Mouse (Mus musculus) mouse embryonic stem cell (cell line): ENCODE data around the gene Itga2b.

ENCODE experiments used
- in situ Hi-C, 2 experiments: fragments of 300-500 bp; cut with MboI; formaldehyde crosslinking; loops; 1 replicate in 1 of 2; 3 replicates in 1 of 2; pipeline ENCODE4 v1.14.3; 2019 to 2020; ENCODE audit warnings: low sequenced_read_pairs in 2 of 2, low pct_unique_long_range_greater_than_20kb in 1 of 2, mixed read lengths in 1 of 2; ENCODE audit not compliant: unreplicated experiment in 1 of 2

Gene Itga2b

DNA sequence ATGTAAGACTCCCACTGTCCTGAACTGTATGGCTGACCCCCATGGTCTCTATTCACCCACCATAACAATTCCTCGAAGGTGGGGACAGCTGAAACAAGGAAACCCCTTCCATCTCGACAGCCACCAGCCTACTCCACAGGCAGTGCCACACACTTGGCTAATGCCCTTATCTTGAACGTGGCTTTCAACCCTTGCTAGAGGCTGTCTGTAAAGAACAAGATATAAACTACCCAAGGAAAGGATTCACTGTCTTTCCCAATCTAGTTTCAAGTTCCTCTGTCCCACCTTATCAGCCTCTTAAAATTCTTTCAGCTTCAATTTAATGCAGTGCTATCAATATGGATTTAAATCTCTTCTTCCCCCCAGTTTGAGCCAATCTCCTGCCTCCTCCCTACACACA is 40.4 kb downstream of the Itga2b start:
- in situ Hi-C loops: no loop called here

DNA sequence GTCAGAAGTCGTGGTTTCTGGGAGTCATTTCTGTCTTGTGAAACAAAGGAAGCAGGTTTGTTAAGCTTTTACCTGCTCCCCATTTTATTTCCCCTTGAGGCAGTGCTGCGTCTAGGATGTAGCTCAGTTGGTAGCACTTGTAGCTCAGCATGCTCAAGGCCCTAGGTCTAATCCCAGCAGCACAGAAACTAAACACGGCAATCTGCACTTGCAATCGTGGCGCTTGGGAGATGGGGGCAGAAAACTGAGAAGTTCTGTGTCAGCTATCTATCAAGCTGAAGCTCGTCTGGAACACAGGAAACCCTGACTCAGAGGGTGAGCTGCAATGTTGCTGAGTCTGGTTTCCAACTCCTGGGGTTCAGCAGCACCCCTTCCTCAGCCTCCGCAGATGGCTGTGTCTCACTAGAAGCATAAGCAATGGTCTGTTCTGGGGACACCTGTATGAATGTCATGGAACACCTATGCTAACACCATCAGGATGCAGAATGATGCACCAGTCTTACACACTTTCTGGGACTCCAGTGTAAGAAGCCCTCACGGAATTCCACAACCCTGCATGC is 40.9 kb downstream of the Itga2b start:
- in situ Hi-C loops: no loop called here

DNA sequence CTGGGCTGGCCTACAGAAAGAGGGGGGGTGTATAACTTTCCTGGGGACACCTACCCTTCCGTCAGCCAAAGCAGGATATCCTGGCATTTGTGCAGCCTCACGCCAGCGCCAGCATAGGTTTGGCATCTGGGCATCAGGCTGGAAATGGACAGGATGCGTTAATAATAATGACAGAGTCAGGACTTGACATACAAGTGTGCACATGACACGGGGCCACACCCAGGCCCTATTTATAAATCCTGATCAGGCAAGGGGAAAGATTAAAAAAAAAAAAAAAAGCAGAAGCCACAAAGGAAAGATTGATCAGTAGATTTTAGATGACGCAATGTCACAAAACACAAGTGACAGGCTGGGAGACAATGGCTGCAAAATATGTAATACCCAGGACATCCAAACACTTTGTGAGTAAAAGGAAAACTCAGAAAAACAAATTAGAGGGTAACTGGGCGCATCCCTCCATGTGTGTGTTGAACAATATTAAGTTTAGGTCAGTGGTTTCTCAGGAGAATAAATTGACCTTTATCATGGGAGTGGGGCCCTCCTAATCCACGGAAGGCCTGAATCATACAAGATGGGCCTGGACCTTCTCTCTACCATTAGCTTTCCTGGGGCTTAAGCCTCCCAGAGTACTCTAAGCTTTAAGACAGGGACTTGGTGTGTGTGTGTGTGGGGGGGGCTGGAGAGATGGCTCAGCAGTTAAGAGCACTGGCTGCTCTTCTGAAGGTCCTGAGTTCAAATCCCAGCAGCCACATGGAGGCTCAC is 44.2 kb downstream of the Itga2b start:
- in situ Hi-C loops: no loop called here

DNA sequence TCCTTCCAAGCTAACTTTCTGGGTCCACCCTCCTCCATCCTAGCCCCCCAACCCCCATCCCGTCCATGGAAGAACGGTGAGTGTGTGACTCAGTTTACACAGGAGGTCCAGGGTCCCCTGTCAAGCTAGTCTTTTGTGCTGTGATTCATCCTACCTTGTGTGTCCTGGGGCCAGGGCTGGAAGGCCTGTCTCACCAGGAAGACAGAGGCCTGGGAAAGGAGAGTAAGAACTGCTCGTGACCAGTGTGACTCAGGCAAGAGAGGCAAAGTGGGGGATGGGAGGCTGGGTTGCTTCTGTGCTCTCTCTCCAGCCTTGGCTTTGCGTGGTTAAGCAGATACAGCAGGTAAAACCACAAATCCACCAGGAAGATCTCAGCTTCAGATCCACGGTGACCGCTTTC is 45.3 kb downstream of the Itga2b start:
- in situ Hi-C loops: no loop called here

DNA sequence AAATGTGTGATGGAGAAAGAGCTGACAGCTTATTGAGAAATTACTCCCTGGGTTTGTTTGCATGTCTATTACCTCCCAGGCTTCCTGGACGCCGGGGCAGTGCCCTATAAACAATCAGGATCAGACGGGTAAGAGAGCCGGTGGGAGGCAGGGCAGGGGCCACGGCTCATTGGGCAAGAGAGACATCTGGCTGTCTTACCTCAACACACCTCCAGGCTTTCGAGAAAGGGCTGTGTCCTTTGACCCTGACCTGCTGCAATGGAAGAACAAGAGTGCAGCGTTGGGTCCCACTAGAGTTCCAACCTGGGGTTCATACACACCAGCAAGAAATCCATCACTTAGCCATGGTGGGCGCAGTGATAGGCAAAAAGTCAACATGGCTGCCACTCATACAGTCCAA is 48.4 kb downstream of the Itga2b start:
- in situ Hi-C loops: no loop called here

DNA sequence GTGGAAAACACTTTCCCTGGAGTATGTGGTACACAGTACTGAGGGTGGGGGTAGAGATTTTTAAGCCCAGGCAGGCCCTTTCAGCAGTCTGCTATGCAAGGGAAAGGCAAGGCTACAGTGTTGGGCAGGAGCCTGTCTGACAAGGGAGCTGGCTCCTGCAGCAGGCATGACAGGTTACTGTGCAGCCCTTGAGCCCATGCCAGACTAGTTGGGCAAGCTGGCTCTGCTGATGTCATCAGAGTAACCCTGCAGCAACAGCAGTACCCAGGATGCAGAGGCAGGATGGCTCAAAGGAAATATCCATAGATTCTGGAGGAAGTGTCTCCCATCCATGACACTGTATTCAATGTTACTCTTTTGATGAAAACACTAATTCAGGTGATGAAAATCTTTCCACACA is 51.0 kb downstream of the Itga2b start:
- in situ Hi-C loops: no loop called here

DNA sequence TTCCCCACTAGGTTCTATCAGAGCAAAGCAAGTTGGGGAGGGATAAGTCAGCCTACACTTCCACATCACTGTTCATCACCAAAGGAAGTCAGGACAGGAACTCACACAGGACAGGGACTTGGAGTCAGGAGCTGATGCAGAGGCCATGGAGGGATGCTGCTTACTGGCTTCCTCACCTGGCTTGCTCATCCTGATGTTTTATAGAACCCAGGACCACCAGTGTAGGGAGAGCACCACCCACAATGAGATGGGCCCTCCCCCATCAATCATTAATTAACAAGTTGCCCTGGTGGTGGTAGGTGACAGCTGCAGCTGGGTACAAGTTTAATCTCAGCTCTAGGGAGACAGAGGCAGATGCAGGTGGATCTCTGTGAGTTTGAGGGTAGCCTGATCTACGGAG is 52.8 kb downstream of the Itga2b start:
- in situ Hi-C loops: no loop called here

DNA sequence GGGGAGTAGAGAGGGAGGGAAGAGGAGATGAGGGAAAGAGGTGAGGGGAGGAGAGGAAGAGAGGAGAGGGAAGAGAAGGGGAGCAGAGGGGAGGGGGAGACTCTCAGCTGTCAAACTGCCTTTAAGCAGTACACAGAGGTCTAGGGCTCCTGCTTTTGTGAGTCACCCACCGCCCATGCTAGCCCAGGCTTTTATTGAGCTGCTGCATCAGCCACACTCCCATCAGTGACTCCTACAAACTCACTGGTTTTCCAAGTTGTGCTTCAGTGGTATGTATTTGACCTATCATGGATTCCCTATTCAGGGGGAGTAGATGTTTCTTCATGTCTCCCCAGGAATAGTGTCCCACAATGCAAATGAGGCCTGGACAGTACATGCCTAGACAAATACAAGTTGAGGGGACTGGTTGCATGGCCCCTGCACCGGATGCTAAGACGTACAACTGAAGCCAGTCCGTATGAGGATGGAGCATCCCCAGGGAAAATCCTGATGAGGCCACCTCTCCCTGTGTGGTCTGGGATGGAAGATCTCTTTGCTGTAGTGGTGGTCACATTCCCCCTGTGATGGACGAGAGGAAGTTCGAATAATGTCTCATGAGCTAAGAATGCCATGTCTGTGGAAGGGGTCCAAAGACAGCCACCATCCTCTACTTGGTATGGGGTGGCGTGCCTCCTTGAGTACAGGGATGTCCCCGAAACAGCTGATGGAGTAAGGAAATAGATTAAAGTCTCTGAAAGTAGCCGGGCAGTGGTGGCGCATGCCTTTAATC is 54.7 kb downstream of the Itga2b start:
- in situ Hi-C loops: no loop called here

DNA sequence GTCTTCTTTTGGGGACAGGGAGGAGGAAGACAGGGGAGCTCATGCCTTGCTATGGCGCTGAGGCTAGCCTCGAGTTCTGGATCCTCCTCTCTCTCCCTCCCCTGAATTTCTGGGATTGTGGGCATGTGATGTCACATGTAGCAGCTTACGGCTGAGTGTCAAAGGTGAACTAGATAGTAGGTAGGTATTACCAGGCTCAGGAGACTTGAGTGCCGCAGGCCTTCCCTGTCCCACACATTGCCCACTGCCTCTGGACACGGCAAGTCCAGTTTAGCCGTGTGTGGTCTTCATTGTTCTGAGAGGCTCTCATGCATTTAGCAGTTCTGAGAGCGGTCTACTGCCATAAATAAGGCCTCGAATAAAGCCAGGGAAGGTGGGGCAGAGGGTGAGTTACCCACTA is 56.9 kb downstream of the Itga2b start:
- in situ Hi-C loops: loop anchor here (5.0 kb wide), 2 partner anchors 111 to 121 kb away; no protein-coding TSS in a partner anchor

DNA sequence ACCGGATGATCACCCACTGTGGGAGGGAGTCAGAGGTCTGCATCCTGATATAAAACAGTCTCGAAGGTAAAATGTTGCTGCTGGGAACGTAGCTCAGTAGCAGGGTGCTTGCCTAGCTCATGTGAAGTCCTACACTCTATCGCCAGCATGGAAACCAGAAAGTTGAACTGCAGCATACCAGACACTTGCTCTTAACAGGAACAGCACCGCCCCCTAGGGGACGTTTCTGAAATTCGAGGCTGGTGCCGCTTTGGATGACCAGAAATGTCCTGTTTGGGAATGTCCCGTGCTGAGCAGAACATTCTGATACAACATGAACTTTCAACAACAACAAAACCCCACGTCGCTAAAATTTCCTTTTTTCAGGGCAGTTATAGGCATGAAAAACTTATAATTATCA is 58.2 kb downstream of the Itga2b start:
- in situ Hi-C loops: loop anchor here (5.0 kb wide), 2 partner anchors 109 to 119 kb away; no protein-coding TSS in a partner anchor

DNA sequence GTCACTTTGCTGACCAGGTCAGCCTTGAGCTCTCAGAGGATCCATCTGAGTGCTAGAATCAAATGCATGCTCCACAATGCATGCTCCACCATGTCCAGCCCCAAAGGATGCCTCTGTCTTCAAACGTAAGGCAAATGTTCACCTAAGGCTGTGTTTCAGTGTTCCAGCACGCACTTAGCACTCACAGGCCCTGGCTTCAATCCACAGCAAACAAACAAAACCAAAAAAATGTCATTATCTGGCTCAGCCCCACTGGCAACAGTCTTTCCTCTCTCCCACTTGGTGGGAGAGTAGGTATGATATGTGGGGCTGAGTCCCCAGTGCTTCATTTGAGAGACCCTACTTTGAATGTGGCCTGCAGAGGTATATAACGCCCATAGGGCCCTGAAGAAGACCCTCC is 58.9 kb downstream of the Itga2b start:
- in situ Hi-C loops: loop anchor here (5.0 kb wide), 2 partner anchors 109 to 119 kb away; no protein-coding TSS in a partner anchor

DNA sequence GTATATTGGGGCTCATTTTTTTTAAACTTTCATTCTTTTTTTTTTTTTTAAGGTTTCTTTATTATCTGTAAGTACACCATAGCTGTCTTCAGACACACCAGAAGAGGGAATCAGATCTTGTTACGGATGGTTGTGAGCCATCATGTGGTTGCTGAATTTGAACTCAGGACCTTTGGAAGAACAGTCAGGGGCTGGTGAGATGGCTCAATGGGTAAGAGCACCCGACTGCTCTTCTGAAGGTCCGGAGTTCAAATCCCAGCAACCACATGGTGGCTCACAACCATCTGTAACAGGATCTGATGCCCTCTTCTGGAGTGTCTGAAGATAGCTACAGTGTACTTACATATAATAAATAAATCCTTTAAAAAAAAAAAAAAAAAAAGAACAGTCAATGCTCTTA is 59.6 kb downstream of the Itga2b start:
- in situ Hi-C loops: loop anchor here (5.0 kb wide), 2 partner anchors 108 to 118 kb away; no protein-coding TSS in a partner anchor

DNA sequence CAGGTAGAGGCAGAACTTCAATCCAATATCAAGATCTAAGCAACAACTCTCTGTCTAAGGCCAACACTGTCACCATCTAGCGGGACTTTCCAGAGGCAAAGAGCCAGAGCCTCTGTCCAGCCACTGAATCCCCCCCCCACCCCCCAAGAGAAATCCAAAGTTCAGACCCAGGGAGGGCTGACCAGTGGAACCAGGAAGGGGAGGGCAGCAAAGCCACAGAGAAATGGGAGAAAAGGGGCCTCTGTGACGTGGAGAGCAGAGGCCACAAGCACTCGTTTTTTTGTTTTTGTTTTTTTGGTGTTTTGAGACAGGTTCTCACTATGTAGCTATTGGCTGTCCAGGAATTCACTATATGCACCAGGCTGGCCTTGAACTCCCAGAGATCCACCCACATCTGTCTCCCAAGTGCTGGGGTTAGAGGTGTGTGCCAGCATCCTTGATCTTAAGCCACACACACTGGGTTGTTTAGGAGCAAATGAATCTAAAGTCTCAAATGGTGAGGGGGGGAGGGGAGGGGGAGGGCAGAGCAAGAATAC is 60.1 kb downstream of the Itga2b start:
- in situ Hi-C loops: loop anchor here (5.0 kb wide), 3 partner anchors 88 to 118 kb away; no protein-coding TSS in a partner anchor

DNA sequence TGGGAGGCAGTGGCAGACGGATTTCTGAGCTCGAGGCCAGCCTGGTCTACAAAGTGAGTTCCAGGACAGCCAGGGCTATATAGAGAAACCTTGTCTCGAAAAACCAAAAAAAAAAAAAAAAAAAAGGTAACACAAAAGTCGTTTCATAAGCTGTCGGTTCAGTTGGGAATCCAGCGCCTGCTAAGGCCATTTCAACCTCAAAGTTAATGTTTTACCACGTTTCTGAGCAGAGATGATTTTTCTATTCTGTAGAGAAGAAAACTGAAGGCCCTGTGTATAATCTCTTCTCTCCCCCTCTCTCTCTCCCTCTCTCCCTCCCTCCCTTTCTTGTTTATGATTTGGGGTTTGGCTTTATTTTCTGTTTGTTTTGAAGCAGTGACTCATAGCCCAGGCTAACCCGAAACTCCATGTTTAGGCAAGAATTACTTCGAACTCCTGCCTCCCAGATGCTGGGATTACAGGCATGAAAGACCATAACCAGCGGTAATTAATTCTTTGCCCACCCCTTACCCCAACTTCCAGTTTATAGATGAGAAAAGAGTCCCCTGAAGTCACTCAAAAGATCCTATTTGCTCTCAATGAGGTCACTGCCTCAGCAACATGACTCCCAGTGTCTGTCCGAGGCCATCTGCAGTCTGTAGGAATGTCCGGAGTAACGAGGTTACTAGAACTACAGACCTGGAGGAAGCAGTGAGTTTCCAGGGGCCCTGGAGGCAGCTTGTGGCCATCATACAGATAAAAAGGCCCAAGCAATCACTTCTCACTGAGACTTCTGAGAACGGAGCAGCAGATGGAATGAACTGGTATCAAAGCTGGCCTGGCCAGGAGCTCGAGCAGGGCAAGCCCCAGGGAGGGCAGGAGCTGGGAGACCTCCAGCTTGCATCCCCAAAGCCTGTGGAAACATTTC is 60.8 kb downstream of the Itga2b start:
- in situ Hi-C loops: loop anchor here in 1 of 2 experiments (5.0 kb wide), 1 partner anchor 87 kb away; no protein-coding TSS in a partner anchor

DNA sequence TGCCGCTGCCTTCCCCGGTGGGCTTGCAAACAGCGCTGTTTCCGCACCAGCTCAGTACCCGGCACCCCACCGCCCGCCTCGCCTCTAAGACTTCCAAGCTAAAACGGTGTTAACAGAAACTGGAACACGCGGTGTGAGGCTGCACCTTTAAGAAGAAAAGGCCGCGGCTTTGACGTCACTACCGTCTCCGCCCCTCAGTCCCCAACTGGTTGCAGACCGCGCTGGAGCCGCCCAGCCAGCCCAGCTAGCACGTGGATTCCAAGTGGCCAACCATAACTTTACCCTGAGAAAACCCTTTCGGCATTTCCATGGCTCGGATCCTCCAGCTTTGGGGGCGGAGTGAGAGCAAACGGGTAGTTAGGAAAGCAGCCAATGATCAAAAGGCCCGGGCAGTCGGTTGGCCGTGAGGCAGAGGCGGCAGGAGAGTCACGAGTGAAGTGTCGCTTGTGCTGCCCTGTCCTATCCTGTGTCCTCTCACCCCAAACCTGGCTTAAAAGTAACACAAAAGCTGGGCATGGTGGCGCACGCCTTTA is 61.5 kb downstream of the Itga2b start:
- in situ Hi-C loops: loop anchor here in 1 of 2 experiments (5.0 kb wide), 1 partner anchor 86 kb away; no protein-coding TSS in a partner anchor

DNA sequence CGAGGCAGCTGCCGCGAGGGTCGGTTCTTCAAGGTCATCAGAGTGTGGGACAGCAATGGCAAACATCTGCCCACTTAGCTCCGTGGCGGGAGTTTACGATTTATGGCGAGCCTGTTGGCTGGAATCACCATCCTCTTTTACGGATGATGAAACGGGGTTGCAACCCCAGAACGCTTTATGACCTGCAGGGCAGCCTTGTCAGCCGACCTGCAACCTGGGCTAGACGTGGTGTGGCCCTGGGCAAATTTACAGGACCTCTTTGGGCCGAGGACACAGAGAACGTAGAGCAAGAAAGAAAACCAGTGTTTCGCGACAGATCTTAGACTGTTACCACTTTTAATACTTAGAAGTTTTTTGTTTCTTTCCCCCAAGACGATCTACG is 62.1 kb downstream of the Itga2b start, which contains the start of gene Slc25a39:
Gene Slc25a39, minus strand, starts transcription at position 113 of the 382 bp plus-strand sequence.
- in situ Hi-C loops: loop anchor here in 1 of 2 experiments (5.0 kb wide), 1 partner anchor 86 kb away; no protein-coding TSS in a partner anchor
